Mouse (Mus musculus) C2C12 (cell line): ENCODE data around the gene Ift81. TPM values are rescaled to one million over a fixed set of nuclear protein-coding genes. Genes with fewer than 3 reads are reported as not detected.

Source experiments
- H3K27me3 ChIP-seq: one replicate; pipeline ENCODE4 v1.6.1; 2011; ENCODE audit not compliant: control insufficient read depth, insufficient read depth, insufficient read length
- H3K36me3 ChIP-seq: one replicate; pipeline ENCODE4 v1.6.1; 2011; ENCODE audit not compliant: control insufficient read depth, insufficient read depth
- H3K4me3 ChIP-seq: one replicate; pipeline ENCODE4 v1.5.1; 2011; ENCODE audit warnings: mild to moderate bottlenecking, control low read depth; ENCODE audit not compliant: poor library complexity, insufficient read depth, severe bottlenecking
- H3K79me2 ChIP-seq: one replicate; pipeline ENCODE4 v1.6.1; 2011; ENCODE audit not compliant: control insufficient read depth, insufficient read depth
- H3K79me3 ChIP-seq: one replicate; pipeline ENCODE4 v1.6.1; 2011; ENCODE audit warnings: low read depth, control low read depth
- H3ac ChIP-seq: one replicate; pipeline ENCODE3; 2011; ENCODE audit warnings: low read depth; ENCODE audit not compliant: control insufficient read depth, insufficient read length
- CEBPB ChIP-seq: IDR thresholded peaks from one replicate; pipeline ENCODE4 v1.6.1; 2011; ENCODE audit warnings: low read depth, mild to moderate bottlenecking, control low read depth, moderate library complexity
- CTCF ChIP-seq: IDR thresholded peaks from one replicate; pipeline ENCODE4 v1.5.1; 2011; ENCODE audit not compliant: control insufficient read depth, insufficient read depth, insufficient read length
- FOSL1 ChIP-seq: IDR thresholded peaks from one replicate; pipeline ENCODE4 v1.8.0; 2011; ENCODE audit warnings: mild to moderate bottlenecking, low read length; ENCODE audit not compliant: poor library complexity, insufficient read depth, severe bottlenecking
- MAX ChIP-seq: IDR thresholded peaks from one replicate; pipeline ENCODE4 v1.6.1; 2011; ENCODE audit warnings: mild to moderate bottlenecking, control low read depth
- MYOD1 ChIP-seq: IDR thresholded peaks from one replicate; pipeline ENCODE4 v1.6.1; 2011; ENCODE audit warnings: low read depth; ENCODE audit not compliant: control insufficient read depth, insufficient read length
- MYOG ChIP-seq: IDR thresholded peaks from one replicate; pipeline ENCODE4 v1.6.1; 2011; ENCODE audit not compliant: control insufficient read depth, insufficient read length; ENCODE audit errors: extremely low read depth
- USF1 ChIP-seq: IDR thresholded peaks from one replicate; pipeline ENCODE4 v1.6.1; 2011; ENCODE audit warnings: low read depth, mild to moderate bottlenecking, control low read depth, moderate library complexity
- polyA plus RNA-seq: library from polyadenylated mRNA; unstranded; fragments of >200 nt; fragmentation: generic; extraction: Trizol; gene quantifications from one replicate; pipeline ENCODE4 v1.2.1, GENCODE M21; 2012; ENCODE audit warnings: missing spikeins

Ift81 gene
- polyA plus RNA-seq, 1 experiment = 3.5 TPM

DNA sequence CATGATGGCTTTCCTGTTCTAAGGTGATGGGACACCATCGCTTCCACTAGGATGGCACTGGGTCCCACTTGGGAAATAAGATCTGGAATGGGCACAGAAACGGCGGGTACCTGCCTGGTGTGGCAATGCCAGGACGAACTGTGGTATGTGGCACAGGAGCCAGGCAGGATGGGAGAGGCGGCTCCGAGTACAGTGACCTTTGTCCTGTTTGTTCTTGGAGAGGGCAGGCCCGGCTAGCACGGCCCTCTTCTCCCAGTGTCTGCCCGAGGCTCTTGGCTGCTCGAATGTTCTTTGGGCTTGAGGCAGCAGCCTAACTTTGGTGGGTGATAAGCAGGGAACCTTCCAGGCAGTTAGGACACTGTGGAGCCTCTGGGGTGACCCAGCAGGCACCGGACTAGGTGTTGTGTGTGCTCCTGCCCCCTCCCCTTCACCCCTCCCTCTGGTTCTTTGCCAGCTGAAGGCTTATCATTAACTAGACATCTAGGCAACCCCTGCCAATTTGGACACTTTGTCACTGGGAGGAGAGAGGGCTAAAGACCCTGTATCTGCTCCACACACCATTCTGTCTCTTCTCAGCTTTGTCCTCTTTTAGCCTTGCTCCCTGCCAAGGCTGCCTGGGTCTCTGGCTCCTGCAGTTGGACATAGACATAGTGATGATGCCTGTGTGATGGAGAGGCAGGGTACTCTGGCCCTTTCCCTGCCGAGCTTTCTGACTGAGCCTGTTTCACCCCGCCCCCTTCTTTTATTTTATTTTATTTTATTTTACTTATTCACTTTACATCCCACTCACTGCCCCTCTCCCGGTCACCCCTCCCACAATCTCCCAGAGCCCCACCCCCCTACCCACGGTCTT is 87.2 kb downstream of the Ift81 start:
- Histone ChIP-seq H3K27me3 (no peaks in the 10 kb centered on the region), H3K36me3 (no peaks in the 10 kb centered on the region), H3ac (no peak overlapping the region), H3K79me3 (no peaks in the 10 kb centered on the region), H3K4me3 (no peak overlapping the region), H3K79me2 (no peaks in the 10 kb centered on the region)
- TF ChIP-seq FOSL1 = no peak

DNA sequence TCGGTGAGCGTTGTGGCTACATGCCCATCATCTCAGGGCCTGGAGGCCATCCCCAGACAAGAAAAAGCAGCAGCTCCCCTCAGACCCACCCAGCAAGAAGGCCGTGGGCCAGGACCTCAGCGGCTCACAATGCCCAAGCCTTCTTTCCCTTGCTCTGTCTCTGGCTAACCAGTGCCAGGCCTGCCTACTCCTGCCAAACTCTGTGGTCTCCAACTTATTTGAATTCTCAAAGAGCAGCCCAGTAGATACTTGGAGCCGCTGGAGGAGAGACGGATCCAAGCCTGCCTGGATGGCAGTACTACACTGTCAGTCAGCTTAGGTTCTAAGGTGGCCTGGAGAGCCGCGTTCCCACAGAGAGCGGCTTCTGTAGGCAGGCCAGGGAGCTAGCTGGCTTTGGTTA is 87.9 kb downstream of the Ift81 start:
- Histone ChIP-seq H3K4me3 (no peak overlapping the region), H3ac (no peak overlapping the region), H3K27me3 (no peaks in the 10 kb centered on the region), H3K36me3 (no peaks in the 10 kb centered on the region), H3K79me2 (no peaks in the 10 kb centered on the region), H3K79me3 (no peaks in the 10 kb centered on the region)
- no peak for TF ChIP-seq FOSL1
- TF ChIP-seq MYOG = no peak
- no peak for TF ChIP-seq MYOD1
- no peak for TF ChIP-seq CEBPB
- no peak for TF ChIP-seq USF1
- no peak for TF ChIP-seq CTCF
- no peak for TF ChIP-seq MAX

DNA sequence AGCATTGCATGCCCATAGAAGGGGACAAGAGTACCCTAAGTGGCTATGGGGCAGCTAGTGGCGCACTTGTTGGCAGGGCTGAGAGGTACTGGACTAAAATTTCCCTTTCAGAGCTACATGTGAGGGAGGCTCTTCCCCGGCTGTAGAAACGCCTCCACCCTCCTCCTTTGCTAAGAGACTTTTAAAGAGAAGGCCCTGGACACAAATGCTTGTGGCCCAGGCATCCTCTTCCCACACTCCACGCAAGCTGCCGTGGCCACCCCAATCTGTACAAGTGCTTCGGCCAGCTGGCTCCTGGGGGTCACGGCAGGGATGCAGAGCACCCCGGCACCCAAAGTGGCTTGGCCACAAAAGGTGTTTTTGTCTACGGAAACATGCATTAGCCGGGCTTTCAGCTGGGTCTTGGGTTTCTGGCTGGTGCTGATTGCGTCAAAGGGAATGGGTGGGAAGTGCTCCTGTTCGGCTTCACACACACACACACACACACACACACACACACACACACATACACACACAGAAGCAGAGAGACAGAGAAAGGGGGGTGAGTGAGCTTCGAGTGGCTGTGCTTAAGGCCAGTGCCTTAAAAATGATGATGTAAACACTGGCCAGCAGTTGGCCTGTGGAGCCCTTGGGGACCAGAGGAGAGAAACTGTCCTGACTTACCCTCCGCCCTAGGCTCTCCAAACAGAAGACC is 88.9 kb downstream of the Ift81 start:
- no peak overlapping the region for H3K4me3 ChIP-seq
- no peaks in the 10 kb centered on the region for H3K79me2 ChIP-seq
- TF ChIP-seq CTCF = no peak
- TF ChIP-seq USF1 = no peak
- no peak for TF ChIP-seq CEBPB
- TF ChIP-seq FOSL1 = no peak
- no peak for TF ChIP-seq MAX
- no peak for TF ChIP-seq MYOD1
- TF ChIP-seq MYOG = no peak
- H3K79me3 ChIP-seq = no peaks in the 10 kb centered on the region
- no peak overlapping the region for H3ac ChIP-seq
- H3K27me3 ChIP-seq = no peaks in the 10 kb centered on the region
- no peaks in the 10 kb centered on the region for H3K36me3 ChIP-seq

DNA sequence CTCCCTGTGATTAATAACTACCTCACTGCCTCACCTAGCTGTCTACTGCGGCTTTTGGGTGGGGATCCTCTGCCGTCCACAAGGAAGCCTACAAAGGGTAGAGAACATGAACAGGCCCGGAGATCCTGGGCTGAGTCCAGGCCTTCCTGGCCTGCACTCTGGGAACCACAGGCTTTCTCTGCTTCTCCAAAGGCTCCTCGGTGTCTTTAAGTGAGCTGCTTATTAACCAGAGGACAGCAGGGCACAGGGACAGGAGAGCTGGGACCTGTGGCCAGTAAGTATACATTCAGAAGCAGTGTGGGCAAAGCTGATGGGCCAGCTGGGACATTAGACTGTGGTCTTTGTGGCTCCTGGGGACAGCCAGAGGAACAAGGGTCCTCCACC is 89.5 kb downstream of the Ift81 start:
- no peak for TF ChIP-seq USF1
- no peak for TF ChIP-seq MYOD1
- TF ChIP-seq MAX = no peak
- TF ChIP-seq FOSL1 = no peak
- no peak for TF ChIP-seq CEBPB
- no peak for TF ChIP-seq CTCF
- no peak for TF ChIP-seq MYOG
- no peaks in the 10 kb centered on the region for H3K36me3 ChIP-seq
- H3K27me3 ChIP-seq = no peaks in the 10 kb centered on the region
- H3K4me3 ChIP-seq = no peak overlapping the region
- H3K79me2 ChIP-seq = no peaks in the 10 kb centered on the region
- no peaks in the 10 kb centered on the region for H3K79me3 ChIP-seq
- H3ac ChIP-seq = no peak overlapping the region

DNA sequence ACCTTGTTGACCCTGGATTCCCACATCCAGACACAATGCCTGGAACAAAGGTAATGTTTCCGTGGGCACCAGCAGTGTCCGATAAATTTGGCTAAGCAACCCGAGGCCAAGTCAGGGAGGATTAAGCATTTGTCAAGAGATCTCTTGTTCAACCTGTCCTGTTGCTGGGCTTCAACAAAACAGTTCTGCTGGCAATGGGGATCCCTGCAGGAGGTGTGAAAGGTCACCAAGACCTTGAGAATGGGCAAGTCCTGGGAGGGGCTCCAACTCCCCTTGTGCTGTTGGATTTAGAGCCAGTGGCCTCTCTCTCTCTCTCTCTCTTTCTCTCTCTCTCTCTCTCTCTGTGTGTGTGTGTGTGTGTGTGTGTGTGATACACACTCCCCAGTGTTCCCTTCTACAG is 90.1 kb downstream of the Ift81 start:
- no peak overlapping the region for H3K4me3 ChIP-seq
- no peak overlapping the region for H3ac ChIP-seq
- H3K79me2 ChIP-seq = no peaks in the 10 kb centered on the region
- H3K36me3 ChIP-seq = no peaks in the 10 kb centered on the region
- no peaks in the 10 kb centered on the region for H3K27me3 ChIP-seq
- TF ChIP-seq MYOD1 (no peak), CEBPB (no peak), MAX (no peak)
- no peaks in the 10 kb centered on the region for H3K79me3 ChIP-seq

DNA sequence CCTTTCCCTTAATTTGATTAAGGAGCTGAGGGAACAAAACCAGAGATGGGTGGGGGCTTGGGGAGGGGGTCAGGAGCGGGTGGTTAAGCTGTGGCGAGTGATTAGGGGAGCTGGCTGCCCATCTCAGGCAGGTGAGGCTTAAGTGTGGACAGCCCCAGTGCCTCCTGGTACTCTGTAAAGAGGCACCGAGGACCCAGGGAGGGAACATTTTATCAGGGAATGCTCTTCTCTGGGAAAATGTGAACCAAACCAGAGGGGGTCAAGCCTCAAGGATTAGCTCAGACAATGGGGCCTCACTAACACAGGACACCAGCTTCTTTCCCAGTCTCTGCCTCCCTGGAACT is 93.2 kb downstream of the Ift81 start:
- H3K27me3 ChIP-seq = no peaks in the 10 kb centered on the region
- TF ChIP-seq FOSL1 (no peak), CEBPB (no peak), MAX (no peak), MYOG (no peak), CTCF (no peak), MYOD1 (no peak), USF1 (no peak)
- H3K36me3 ChIP-seq = no peaks in the 10 kb centered on the region
- no peaks in the 10 kb centered on the region for H3K79me3 ChIP-seq
- H3ac ChIP-seq = no peak overlapping the region
- no peak overlapping the region for H3K4me3 ChIP-seq
- H3K79me2 ChIP-seq = no peaks in the 10 kb centered on the region
